Mouse (Mus musculus) testis, adult 2 months (tissue): ENCODE results near the gene Als2.

Source experiments
- CTCF ChIP-seq: fragments of 200-500 bp; IDR thresholded peaks from 2 replicates; pipeline ENCODE4 v1.5.1; 2012; ENCODE audit warnings: low read depth, mild to moderate bottlenecking, inconsistent platforms, low read length, moderate library complexity; ENCODE audit not compliant: control insufficient read depth, insufficient read depth, insufficient replicate concordance
- POLR2A ChIP-seq: fragments of 200-500 bp; IDR thresholded peaks from 2 replicates; pipeline ENCODE4 v1.6.1; 2012; ENCODE audit warnings: low read depth, mild to moderate bottlenecking, inconsistent platforms, low read length, moderate library complexity; ENCODE audit not compliant: control insufficient read depth

DNA sequence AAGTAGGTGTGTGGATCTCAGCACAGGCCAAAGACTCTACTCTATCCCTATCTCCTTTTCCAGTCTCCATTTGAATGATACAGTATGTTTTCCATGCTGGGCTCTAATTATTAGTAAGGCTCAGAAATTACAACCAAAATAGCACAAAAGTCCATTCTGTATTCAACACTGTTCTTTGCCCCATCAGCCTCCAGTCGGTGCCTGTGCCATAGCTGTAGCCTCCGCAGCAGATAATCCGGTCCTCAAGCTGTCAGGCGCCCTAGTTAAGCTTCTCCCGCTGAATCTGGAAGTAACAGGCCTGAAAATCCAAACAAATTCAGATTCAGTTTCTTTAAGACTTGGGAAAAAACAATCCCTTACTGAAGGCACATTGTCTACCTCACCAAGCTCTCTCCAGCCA is 73.1 kb downstream of the Als2 start:
- no peak for TF ChIP-seq CTCF
- TF ChIP-seq POLR2A = no peak
